Mouse (Mus musculus): ENCODE data around the gene Dynlt1c. TPM values are rescaled to one million over a fixed set of nuclear protein-coding genes. Genes with fewer than 3 reads are reported as not detected.
"Not testable (repeated sequence)": the region's sequence is repeated elsewhere in the genome, so short reads cannot be mapped to it uniquely, and the experiment has no call there.

The Dynlt1c gene
- total RNA-seq, 2 experiments from 2014 or later: 1.4 to 1.6 TPM

DNA sequence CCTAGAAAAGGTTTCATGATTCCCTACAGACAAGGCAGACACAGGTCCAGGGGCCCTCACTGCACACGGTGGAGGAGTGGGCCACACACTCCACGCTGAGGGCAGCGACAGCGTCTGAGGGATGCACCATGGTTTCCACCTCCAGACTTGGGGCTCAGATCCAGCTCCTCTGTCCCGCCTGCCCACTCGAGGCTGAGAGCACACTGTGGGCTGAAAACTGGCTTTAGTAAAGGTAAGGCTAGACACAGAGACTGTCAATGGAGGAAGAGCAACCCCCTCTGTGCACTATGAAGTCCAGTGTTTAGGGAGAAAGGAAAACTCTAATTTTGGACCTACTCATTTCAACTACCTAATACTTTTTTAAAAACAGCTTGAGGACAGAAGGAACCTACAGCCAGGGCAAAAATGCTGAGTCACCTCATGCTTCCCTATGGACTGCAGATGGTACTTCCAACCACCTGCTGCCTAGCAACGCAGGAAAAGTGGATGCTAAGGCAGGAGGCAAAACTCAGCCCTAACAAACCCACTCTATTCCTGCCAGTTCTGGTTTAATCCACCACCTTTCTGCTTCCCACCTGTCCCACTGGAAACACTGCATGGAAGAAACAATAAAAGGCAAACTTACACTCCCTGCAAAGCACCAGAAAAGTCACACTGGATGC lies 49.6 kb downstream of the Dynlt1c start:
- DNase-seq (ENCODE audit: low spot score): not testable (repeated sequence)

DNA sequence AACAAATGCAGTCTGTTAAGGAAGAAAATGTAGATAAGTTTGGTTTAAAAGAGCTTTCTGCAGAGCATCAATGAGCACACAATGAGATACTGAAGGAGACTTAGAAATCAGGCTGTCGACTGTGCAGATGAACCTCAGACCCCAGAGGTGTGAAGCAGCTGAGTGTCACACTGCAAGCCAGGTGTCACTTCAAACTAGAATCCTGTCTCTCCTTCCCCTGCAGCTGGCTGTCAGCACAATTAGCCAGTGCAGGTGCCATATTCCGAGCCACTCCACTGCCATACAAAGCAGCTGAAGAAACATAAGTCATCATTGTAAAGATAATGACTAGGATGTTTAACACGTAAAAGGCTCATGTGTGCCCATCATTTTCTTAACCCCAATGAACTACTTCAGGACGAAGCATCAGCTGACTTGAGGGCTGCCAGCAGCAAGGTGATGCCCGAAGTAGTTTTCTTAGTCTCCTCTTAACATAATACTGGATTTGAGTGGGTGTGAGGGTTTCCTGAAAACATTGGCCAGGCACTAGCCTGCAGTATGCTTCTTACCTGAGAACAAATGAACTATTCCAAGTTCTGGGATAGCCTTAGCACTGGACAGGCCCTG lies 52.0 kb downstream of the Dynlt1c start:
- DNase-seq (ENCODE audit: low spot score): not testable (repeated sequence)

DNA sequence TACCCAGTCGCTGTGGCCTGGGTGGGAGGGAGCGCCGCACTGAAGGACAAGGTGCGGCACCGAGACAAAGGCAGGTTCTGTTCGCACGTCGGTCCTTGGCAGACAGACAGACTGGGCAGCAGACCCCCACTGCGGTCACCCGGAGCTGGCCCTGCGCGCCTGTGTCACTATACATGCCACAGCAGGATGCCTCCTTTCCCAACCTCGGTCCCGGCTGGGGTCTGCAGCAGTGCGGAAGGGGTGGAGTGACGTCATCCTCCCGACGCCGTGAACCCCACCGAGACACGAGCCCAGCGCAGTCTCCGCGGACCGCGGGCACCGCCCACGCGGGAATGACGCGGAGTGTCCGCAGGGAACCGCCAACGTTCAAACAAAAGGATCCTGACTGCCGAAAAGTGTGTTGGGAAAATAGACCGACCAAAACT lies 53.6 kb downstream of the Dynlt1c start:
- DNase-seq (ENCODE audit: low spot score): peak; percentile 51

DNA sequence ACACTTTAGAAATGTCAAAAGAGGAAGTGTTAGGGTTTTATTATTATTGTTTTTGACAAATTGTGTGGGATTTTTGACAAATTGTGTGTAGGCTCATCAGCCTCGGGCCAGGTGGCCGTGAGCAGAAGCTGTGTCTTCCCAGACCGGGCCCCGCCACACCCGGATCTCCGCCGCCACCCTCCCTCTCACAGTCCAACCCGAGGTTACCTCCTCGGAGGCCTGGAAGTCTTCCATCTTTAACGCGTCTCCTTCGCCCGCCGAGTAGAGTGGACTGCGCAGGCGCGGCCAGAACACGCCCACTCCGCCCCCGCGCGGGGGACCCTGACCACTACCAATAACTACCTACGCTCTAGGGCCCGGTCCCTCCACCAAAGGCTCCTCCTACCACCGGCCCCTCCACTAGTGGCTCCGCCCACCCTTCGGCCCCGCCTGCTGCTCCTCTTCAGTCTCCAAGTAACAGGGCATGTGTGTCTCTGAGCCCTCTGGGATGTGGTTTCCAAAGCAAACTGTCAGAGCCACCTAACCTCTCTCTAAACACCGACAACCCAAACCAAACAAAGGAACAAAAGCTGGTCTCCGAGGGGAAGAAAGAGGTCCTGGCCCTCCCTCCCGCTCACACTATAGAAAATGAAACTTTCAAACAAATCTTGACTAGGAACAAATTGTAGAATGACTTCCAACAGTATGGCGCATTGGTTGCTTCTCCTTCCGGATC lies 54.3 kb downstream of the Dynlt1c start, which contains the start of gene Dynlt1f:
Dynlt1f (minus strand) TSS at position 334 of the 715 bp plus-strand sequence.
- DNase-seq (ENCODE audit: low spot score): peak; percentile 80

DNA sequence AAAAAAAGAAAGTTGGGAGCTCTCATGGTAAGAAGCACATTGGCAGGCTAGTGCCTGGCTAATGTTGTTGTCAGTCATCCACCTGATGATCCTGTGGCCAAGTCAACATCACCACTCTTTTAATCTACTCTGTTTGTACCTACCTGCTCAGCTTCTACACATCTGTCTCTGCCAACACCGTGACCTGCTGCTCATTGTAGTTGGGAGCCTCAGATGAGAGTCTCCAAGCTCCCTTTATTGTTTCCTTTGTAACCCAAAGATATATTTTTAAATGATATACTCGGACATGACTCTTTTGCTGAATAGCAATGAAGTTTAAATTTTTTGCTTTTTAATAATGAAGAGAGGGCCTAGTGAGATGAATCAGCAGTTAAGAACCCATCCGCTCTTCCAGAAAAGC lies 55.0 kb downstream of the Dynlt1c start:
- not testable (repeated sequence) for DNase-seq (ENCODE audit: low spot score)

DNA sequence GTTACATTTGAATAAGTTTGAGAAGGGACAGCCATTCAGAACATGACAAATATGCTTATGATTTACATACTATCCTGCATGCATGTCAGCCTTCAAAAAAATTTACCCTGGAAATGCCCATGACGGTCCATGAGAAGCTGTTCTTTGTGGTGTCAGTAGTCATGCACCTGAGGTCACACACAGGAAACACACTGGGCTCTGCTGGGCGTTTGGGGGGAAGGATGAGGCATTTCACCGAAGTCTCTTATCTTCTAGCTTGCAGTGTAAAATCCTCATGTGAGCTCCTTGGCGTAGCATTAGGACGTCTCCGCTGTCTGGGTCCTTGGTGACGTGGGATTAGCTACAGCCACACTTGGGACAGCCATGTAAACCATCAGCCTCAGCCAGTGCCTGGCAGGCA lies 57.3 kb downstream of the Dynlt1c start, which contains the start of gene Sytl3:
Sytl3 (plus strand) TSS at position 293 of the 400 bp plus-strand sequence.
- DNase-seq (ENCODE audit: low spot score): not testable (repeated sequence)

Other genes starting within 250 kb of the Dynlt1c start
- gene Dynlt1b, start 171.6 kb upstream of the Dynlt1c start, total RNA-seq (2021): 10 to 100 TPM; 43.0 to 50.4 TPM
- gene Dynlt1f, start 54.2 kb downstream of the Dynlt1c start, total RNA-seq (2021): 10 to 100 TPM; 41.3 to 45.1 TPM
- under 1 TPM; 0.14 to 0.47 TPM for gene Sytl3, start 57.4 kb downstream of the Dynlt1c start, total RNA-seq (2021)
- gene Ezr, start 181.1 kb downstream of the Dynlt1c start, total RNA-seq (2021): 1 to 10 TPM; 1.1 to 2.4 TPM

All from gastrocnemius, adult 18-20 months (tissue).